Mouse (Mus musculus) neural tube, embryonic 11.5 days (tissue): ENCODE data around the gene Tas2r143. TPM values are rescaled to one million over a fixed set of nuclear protein-coding genes. Genes with fewer than 3 reads are reported as not detected.

Source experiments
- ATAC-seq: fragments of 200-750 bp; cut with Nextera tagmentation; 2 replicates; pipeline ENCODE4 v1.8.0; 2017; ENCODE audit warnings: moderate number of reproducible peaks, mild to moderate bottlenecking, moderate TSS enrichment, moderate library complexity; ENCODE audit not compliant: insufficient read depth, low FRiP score, low TSS enrichment
- DNase-seq: peaks from one replicate; pipeline ENCODE4 v3.0.0-alpha.2; 2015; ENCODE audit warnings: low spot score
- H3K27ac ChIP-seq: fragments of 300-500 bp; sonication (generic); 2 replicates; pipeline ENCODE4 v1.5.1; 2014; ENCODE audit warnings: low read depth, mild to moderate bottlenecking, low read length
- H3K27me3 ChIP-seq: fragments of 300-500 bp; sonication (generic); 2 replicates; pipeline ENCODE4 v1.6.1; 2014; ENCODE audit warnings: mild to moderate bottlenecking, low read length, mixed read lengths; ENCODE audit not compliant: control insufficient read depth, insufficient read depth
- H3K36me3 ChIP-seq: fragments of 300-500 bp; sonication (generic); 2 replicates; pipeline ENCODE4 v1.6.1; 2014; ENCODE audit warnings: mild to moderate bottlenecking, low read length, moderate library complexity, mixed read lengths; ENCODE audit not compliant: control insufficient read depth, insufficient read depth
- H3K4me1 ChIP-seq: fragments of 300-500 bp; sonication (generic); 2 replicates; pipeline ENCODE4 v1.6.1; 2014; ENCODE audit warnings: low read length, mixed read lengths; ENCODE audit not compliant: control insufficient read depth, insufficient read depth
- H3K4me2 ChIP-seq: fragments of 300-500 bp; sonication (generic); 2 replicates; pipeline ENCODE4 v1.6.1; 2014; ENCODE audit warnings: low read depth, mild to moderate bottlenecking, moderate library complexity
- H3K4me3 ChIP-seq: fragments of 300-500 bp; sonication (generic); 2 replicates; pipeline ENCODE4 v1.5.1; 2014; ENCODE audit warnings: low read depth, low read length
- H3K9ac ChIP-seq: fragments of 300-500 bp; sonication (generic); 2 replicates; pipeline ENCODE4 v1.6.1; 2014; ENCODE audit warnings: mild to moderate bottlenecking, low read length
- H3K9me3 ChIP-seq: fragments of 300-500 bp; sonication (generic); 2 replicates; pipeline ENCODE4 v1.6.1; 2016; ENCODE audit warnings: low read length; ENCODE audit not compliant: control insufficient read depth
- WGBS: fragments of 180-500 bp; shearing (Covaris S2); extraction: QIAGEN DNeasy Blood & Tissue Kit; methylation state at CpG from one replicate; pipeline ENCODE4 v1.1.7; 2014; 5-methylcytosine and 5-hydroxymethylcytosine counted together
- polyA plus RNA-seq: library from polyadenylated mRNA; unstranded; fragments of >200 nt; fragmentation: Nextera tagmentation; extraction: Ambion mirVana; gene quantifications from 2 replicates; pipeline ENCODE4 v1.2.1, GENCODE M21; 2014

The Tas2r143 gene
- polyA plus RNA-seq, 1 experiment from 2014 or later, result not detected

DNA sequence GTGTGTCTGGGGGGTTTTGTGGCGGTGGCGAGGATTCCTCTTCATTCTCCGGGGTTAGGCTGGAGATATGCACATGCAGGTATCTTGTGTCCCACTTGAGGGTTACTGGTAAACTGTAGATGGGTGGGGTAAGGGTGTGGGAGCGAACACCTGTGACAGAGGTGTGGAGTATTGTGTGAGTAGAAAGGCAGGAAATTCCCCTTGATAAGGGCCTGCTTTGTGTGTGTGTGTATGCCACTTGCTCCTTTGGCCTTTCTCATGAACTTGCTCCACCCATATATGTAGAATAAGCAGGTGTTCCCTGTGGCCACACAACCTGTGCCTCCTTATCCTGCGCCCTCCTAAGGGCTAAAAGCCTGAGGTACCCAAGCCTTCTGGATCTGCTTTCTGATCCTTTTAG is 43.1 kb upstream of the Tas2r143 start:
- no peaks in the 10 kb centered on the region for H3K27me3 ChIP-seq
- no peaks in the 10 kb centered on the region for H3K9me3 ChIP-seq
- peaks cover 14% of the 10 kb centered on the region for H3K36me3 ChIP-seq
- no peak overlapping the region for H3K27ac ChIP-seq
- ATAC-seq (no peak), DNase-seq (no peak)
- H3K9ac ChIP-seq, result no peak overlapping the region
- no peak overlapping the region for H3K4me2 ChIP-seq
- 89% methylated on average over 5 of the region's 5 CpGs for WGBS
- H3K4me1 ChIP-seq, result no peaks in the 10 kb centered on the region
- no peak overlapping the region for H3K4me3 ChIP-seq

DNA sequence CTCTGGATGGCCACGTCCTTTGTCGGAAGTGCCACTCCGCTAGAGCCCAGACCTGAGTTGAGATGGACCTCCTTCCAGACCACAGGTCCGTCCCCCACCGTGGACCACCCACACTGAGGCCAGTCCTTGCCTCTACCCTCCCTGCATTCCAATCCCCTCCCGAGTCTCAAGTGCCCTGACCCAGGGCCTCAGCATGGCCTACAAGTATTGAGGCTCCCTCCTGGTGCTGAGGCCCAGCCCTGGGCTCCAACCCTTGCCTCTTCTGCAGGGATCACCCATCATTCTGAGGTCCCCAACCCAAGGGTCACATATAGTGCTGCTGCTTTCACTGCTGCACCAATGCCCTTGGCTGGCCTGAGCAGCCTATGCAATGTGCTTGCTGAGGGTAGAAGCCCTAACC is 42.1 kb upstream of the Tas2r143 start:
- no peak overlapping the region for H3K4me3 ChIP-seq
- H3K4me1 ChIP-seq, result no peaks in the 10 kb centered on the region
- no peak overlapping the region for H3K27ac ChIP-seq
- 0 out of 2 replicates have a peak, but pooled peaks have one; percentile 14 for ATAC-seq
- H3K27me3 ChIP-seq, result no peaks in the 10 kb centered on the region
- H3K9ac ChIP-seq, result no peak overlapping the region
- no peak overlapping the region for H3K4me2 ChIP-seq
- no peaks in the 10 kb centered on the region for H3K9me3 ChIP-seq
- no peak for DNase-seq
- WGBS, result 45% methylated on average over 6 of the region's 6 CpGs
- peaks cover 14% of the 10 kb centered on the region for H3K36me3 ChIP-seq

DNA sequence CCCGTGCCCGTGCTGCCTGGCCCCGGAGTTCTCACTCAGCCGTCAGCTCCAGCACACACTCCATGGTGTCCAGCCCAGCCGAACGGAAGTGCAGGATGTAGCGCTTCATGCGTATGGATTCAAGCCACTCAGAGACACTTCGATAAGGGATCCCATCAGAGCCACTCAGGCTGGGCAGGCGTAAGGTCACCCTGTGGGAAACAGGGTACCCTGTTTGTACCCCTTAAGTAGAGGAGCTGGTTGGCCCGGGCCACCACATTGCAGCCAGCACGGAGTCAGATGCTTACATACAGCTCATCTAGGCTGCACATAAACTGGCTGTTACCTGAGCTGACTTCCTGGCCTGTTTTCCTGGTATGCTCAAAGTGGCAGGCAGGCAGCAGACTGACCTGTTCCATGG is 41.1 kb upstream of the Tas2r143 start:
- no peak overlapping the region for H3K27ac ChIP-seq
- H3K4me2 ChIP-seq, result no peak overlapping the region
- H3K27me3 ChIP-seq, result no peaks in the 10 kb centered on the region
- H3K4me1 ChIP-seq, result no peaks in the 10 kb centered on the region
- no peak for DNase-seq
- peaks cover 14% of the 10 kb centered on the region for H3K36me3 ChIP-seq
- H3K4me3 ChIP-seq, result no peak overlapping the region
- ATAC-seq, result no peak
- no peak overlapping the region for H3K9ac ChIP-seq
- 92% methylated on average over 12 of the region's 12 CpGs for WGBS
- H3K9me3 ChIP-seq, result no peaks in the 10 kb centered on the region

DNA sequence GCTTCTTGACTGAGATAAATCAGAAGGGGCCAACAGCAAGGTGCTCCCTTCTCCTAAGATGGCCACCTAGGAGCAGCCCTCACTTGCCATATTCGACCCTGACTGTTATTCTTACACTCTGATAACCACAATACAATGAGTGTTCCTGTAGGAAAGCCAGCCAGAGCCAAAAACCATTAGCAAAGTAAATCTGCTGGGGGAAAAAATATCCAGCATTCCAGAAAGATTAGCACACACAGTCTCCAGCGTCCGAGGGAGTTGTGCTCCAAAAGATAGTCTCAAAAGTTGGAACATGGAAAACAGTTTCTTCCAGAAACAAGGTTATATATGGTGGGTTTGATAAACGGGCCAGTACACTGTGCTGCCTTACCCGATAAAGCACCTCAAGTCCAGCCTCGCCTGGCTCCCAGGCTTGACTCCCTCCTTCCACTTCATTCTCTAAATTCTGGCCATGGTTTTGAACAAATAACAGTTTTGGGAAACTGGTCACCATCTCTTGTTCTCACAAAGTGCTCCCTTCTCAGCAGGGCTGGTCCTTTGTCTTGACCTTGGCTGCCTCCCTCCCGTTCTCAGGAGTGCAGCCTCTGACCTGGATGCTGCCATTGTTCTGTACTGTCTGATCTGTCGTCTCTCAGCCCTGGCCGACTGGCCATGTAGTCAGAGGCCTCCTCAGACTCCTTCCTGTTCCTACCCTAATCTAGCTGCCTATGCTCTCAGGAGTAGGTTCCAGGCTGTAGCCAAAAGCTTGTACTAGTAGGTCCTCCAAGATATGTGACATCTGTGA is 40.5 kb upstream of the Tas2r143 start:
- WGBS, result 83% methylated on average over 9 of the region's 9 CpGs

DNA sequence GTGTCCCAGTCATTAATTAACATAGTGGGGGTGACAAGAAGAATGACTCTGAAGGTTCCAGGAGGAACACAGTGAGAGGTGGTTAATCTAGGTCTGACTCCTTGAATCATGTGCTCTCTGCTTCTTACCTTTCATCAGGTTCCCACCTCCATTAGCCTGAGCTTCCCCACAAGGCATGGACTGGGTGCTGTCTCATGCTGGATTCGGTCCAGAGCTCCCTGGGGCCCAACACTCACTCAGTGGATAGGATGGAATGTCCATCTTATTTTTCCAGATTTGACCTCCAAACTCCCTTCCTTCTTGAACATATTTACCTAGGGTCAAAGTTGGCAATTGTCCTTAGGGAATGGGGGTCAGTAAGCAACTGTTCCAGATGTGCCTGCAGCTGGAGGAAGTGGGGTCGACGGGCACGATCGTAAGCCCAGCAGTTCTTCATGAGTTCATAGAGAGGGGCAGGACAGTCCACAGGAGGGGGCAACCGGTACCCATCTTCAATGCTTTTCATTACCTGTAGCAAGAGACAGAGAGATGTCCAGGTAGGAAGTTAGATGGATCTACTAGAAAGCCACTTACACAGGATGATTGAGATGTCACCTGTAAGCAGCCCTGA is 39.7 kb upstream of the Tas2r143 start:
- no peak overlapping the region for H3K27ac ChIP-seq
- H3K4me3 ChIP-seq, result no peak overlapping the region
- no peaks in the 10 kb centered on the region for H3K27me3 ChIP-seq
- no peak for ATAC-seq
- WGBS, result 91% methylated on average over 6 of the region's 6 CpGs
- DNase-seq, result no peak
- no peak overlapping the region for H3K4me2 ChIP-seq
- no peaks in the 10 kb centered on the region for H3K9me3 ChIP-seq
- H3K4me1 ChIP-seq, result no peaks in the 10 kb centered on the region
- no peak overlapping the region for H3K9ac ChIP-seq
- peaks cover 14% of the 10 kb centered on the region for H3K36me3 ChIP-seq

More for the DNA sequence above, 40.5 kb upstream of the Tas2r143 start:
- ATAC-seq (no peak), DNase-seq (no peak)
- Histone ChIP-seq H3K4me2 (no peak overlapping the region), H3K4me3 (no peak overlapping the region), H3K9me3 (no peaks in the 10 kb centered on the region), H3K4me1 (no peaks in the 10 kb centered on the region), H3K9ac (no peak overlapping the region), H3K27me3 (no peaks in the 10 kb centered on the region), H3K27ac (no peak overlapping the region), H3K36me3 (peaks cover 14% of the 10 kb centered on the region)

DNA sequence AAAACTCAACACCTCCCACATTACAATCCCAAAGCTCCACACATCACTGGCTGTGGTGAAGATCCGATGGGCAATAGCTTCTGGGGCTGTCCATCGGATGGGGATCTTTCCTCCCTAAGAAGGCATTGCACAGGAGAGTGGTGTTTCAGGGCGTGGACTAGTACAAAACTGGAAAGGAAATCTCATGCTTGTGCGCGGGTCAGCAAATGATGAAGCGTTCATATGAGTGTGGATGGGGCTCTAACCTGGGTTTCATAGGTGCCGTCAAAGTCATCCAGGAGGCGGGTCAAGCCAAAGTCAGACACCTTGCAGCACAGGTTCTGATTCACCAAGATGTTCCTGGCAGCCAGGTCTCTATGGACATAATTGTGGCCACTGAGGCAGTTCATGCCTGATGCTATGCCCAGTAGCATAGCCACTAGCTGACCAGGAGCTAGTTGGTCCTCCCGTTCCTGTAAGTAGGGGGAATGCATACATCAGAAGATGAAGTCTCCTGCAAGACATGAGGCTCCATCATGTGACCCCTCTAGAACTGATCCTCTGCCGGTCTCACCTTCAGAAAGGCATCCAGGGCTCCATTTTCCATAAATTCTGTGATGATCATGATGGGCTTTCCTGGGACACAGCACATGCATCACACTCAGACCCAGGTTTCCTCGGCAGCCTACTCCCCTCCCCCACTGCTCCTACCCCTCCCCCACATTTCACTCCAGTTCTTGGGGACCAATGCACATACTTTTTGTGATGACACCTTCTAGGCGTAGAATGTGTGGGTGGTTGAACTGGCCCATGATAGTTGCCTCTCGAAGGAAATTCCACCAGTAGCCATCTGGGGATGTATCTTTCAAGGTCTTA is 38.8 kb upstream of the Tas2r143 start:
- WGBS, result 91% methylated on average over 13 of the region's 13 CpGs
- H3K9me3 ChIP-seq, result no peaks in the 10 kb centered on the region
- H3K36me3 ChIP-seq, result peaks cover 8% of the 10 kb centered on the region

DNA sequence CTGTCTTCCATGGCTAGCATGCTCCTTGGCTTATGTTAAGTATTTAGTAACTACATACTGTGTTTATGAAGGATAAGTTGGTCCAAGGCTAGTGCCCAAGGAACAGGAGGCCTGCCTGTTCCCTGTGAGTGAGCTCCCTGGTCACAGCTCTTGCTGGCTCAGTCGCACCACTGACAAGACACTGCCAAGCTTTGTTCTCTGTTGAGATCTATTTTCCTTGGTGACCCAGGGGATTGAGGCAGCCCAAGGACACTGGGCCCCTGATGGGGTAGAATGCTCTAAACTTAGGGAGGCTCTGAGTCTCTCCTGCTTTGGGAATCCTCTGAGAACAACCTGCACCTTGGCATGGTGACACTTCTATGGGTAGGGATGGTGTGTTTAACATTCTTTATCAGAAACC is 38.0 kb upstream of the Tas2r143 start:
- H3K27me3 ChIP-seq, result no peaks in the 10 kb centered on the region
- H3K4me1 ChIP-seq, result no peaks in the 10 kb centered on the region
- no peak for DNase-seq
- H3K4me3 ChIP-seq, result no peak overlapping the region
- no peak overlapping the region for H3K27ac ChIP-seq
- no peak for ATAC-seq
- H3K9me3 ChIP-seq, result no peaks in the 10 kb centered on the region
- WGBS, result 70% methylated on average over 1 of the region's 1 CpGs
- peaks cover 8% of the 10 kb centered on the region for H3K36me3 ChIP-seq
- no peak overlapping the region for H3K4me2 ChIP-seq
- no peak overlapping the region for H3K9ac ChIP-seq

More for the DNA sequence above, 38.8 kb upstream of the Tas2r143 start:
- Histone ChIP-seq H3K27ac (no peak overlapping the region), H3K4me3 (no peak overlapping the region), H3K4me2 (no peak overlapping the region), H3K4me1 (no peaks in the 10 kb centered on the region), H3K27me3 (no peaks in the 10 kb centered on the region), H3K9ac (no peak overlapping the region)
- no peak for DNase-seq
- no peak for ATAC-seq

DNA sequence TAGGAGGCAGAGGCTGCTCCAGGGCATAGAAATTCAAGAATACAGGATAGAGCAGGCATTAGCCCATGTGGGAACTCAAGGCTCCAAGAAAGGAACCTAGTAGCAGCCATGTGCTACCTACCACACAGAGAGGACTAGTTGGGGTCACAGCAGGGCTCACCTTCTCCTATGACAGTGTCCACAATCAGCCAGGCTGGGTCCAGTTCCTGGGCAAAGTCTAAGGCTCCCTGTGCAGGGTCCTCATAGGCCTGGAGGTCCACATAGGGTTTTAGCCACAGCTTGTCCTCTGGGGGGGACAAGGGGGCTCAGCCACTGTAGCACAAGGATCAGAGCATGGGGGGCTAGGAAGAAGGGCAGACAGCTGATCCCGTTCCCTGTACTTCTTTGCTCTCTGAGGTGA is 37.5 kb upstream of the Tas2r143 start:
- Histone ChIP-seq H3K36me3 (peaks cover 8% of the 10 kb centered on the region), H3K4me1 (no peaks in the 10 kb centered on the region), H3K9me3 (no peaks in the 10 kb centered on the region), H3K27me3 (no peaks in the 10 kb centered on the region), H3K4me2 (no peak overlapping the region), H3K27ac (no peak overlapping the region), H3K9ac (no peak overlapping the region), H3K4me3 (no peak overlapping the region)
- WGBS, result 84% methylated on average over 1 of the region's 1 CpGs
- ATAC-seq, result no peak
- DNase-seq, result no peak
